Mouse (Mus musculus) common myeloid progenitor, adult 5-6 weeks (primary cell): ENCODE measurements at regions not wholly inside any gene's neighbourhood (a gene's known extent, or its start where the extent isn't known, plus 50 kb on each side); places are given as distances from the start of the nearest gene placed in this dataset.

Experiments
- ATAC-seq: replicated peaks from 2 replicates; pipeline ENCODE4 v1.8.0; 2016; ENCODE audit warnings: low read depth, mild to moderate bottlenecking, moderate TSS enrichment, inconsistent platforms; ENCODE audit not compliant: poor library complexity, severe bottlenecking

DNA sequence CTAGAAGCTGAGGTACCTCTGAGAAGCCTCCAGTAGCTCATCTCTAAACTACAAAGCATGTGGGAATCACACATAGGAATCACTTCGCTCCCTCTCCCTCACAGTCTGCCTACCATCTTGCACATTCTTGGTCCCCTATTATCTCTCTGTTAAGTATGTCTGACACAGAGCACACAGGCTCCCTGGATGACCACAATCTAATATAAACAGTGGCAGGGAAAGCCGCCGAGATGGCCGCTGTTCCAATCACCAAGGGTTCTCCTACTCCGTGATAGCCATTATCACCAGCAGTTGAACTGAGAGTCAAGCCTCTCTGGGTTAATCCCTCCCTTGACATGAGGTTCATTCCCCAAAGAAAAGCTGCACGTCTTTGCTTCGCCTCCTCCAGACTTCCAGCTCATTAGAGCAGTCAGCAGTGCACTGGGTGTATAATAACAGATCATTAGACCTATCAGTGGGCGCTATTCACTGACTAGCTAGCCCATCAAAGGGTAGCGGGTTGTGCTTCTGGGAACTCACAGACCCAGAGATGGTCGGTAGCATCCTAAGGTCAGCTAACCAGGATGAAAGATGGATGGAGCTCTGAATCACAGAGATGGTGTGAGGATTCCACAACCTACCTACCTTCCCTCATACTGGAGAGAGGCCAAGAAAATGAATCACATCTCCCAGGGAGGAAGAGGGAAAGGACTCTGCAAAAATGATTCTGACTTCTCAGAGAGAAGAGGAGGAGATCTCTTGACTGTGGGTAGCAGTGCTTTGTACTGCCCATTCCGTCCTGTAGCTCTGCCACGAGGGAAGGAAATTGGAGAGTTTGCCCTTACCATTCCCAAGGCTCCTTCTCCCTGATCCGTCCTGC, 130.9 kb downstream of the Hs3st3b1 start:
- ATAC-seq: no peak

DNA sequence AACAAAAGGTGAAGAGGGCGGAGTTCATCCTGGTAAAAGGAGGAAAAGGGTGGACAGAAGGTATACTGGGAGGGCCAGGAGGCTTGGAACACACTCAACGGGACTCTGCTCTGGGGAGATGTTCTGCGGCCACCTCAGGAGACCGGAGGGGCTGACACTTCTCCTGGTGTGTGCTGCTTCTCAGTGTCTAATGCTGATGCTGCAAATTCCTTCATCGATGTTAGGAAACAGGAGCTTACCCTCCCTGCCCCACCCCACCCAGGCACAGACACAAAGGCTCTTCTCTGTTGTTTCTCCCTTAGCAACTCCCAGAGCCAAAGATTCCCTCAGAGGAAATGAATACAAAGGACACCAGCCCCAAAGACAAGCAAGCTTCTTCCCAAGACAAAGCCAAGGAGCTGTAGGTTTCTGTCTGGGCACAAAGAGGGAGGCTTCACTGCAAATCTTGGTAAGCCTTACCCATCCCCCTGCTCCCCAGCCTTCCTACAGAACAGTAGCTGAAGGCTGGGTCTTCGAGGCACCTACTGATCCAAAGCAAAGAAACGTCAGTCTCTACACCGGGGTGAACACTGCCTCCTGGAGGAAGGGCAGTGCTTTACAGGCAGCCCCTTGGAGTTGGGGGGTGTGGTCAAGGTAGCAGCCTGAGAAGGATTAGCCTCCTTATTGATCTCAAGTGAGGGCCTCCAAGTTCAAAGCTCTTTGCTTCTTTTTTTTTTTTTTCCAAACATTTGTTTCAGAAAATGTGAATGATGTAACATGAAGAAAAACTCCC, 128.2 kb downstream of the Hs3st3b1 start:
- ATAC-seq: no peak

DNA sequence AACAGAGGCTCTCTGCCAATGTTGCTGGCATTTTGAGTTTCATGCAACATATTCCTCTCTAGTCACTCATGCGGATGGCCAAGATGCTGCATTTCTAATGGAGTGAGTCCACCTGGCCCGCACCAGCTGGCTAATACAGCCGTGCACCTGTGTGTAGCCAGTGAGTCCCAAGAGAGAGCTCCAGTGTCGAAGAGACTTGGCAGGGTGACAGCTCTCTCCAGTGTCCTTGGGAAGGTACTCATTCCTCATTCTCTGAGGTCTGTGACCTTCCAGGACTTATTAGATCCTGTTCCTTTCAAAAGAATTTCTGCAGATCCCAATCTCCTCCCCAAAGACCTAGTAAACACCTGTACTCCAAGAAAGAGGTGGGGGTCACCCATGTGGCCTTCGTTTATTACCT, 109.9 kb downstream of the Hs3st3b1 start:
- ATAC-seq: no peak

DNA sequence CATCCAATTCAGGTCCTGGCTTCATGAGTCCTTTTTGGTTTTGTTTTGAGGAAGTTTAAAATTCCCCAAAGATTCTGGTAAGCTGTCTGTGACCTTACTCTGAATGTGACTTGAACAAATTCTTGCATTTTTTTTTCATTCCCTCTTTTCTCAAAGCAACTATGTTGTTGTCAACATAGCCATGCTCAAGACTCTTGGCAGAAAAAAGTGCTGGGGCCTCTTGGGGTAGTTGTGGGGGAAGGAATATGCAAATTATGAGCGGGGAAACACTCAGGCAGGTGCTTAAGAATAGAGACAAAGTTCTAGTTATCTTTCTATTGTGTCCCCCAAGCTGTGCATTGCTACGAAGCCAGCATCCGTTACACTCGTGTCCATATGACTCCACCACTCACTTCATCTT, 99.2 kb downstream of the Hs3st3b1 start:
- ATAC-seq: no peak

DNA sequence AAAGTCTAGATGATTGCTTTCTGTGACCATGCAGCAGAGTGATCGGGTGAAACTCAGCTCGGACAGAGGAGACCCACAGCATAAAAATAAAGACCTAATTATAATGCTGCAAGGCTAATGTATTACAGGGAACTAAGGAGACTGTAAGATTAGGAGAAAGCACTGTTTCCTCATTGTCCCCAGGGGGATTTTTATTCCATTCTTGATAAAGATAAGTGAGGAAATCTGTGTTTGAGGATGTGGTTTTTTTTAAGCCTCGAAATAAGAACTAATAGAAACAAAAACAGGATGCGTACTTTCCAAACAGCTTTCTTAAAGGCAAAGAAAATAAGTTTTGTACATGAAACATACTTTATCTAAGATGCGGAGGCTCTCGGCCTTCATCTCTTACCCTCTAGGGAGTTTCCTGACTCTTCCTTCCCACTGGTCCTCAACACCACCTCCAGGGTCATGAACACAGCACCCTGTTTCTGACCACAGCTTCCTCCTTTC, 94.8 kb downstream of the Hs3st3b1 start:
- ATAC-seq: no peak

DNA sequence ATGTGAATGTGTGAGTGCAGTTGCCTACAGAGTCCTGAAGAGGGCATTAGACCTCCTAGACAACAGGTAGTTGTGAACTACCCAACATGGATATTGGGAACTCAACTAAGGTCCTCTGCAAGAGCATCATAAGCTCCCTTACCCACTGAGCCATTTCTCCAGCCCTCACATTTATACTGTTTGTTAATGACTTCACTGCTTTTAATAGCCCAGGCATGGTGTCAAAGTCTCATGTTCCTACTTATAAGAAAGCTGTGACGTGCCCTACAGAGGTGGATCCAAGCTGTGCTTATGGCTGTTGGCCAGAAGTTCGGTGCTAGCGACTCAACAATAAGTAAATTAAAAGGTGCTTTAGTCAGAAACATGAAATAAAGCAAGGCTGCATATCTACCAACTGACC, 88.6 kb downstream of the Hs3st3b1 start:
- ATAC-seq: no peak

DNA sequence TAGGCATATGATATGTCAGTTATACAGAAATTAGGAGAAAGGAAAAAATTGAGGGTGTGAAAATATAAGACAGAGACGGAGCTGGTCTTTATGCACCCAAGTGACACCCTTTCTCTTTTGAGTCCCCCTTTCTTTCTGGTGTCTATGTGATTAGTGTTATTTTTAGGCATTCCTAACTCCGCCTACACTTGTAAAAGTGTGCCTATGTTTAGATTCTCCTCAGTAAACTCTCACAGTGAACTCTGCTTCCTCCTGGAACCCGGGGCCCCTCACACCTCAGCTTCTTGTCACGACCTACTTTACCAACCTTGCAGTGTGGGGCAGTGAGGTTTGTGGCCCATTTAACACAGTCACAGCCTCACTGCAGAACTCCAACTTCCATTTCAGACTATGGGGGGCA, 88.0 kb downstream of the Hs3st3b1 start:
- ATAC-seq: no peak

DNA sequence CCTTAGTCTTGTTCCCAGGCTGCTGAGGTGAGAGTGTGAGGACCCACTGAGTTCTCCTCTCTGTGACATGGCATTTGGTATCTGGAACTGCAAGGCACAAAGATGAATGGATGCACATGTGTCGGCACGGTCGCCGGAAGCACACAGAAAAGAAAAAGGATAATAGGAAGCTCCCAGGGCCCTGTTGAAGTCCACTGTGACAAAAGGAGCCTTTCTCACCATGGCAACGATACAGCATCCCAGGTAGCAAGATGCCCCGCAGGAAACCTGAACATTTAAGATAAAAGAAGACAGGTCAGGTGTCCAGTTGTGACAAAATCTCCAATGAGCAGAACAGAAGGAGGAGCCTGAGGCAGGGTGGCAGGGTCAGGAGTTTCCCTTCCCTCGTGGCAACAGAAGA, 87.5 kb downstream of the Hs3st3b1 start:
- ATAC-seq: no peak
